Mouse (Mus musculus): ENCODE data around the gene Gpx8.
"Not testable (repeated sequence)": the region's sequence is repeated elsewhere in the genome, so short reads cannot be mapped to it uniquely, and the experiment has no call there.

Gene Gpx8

DNA sequence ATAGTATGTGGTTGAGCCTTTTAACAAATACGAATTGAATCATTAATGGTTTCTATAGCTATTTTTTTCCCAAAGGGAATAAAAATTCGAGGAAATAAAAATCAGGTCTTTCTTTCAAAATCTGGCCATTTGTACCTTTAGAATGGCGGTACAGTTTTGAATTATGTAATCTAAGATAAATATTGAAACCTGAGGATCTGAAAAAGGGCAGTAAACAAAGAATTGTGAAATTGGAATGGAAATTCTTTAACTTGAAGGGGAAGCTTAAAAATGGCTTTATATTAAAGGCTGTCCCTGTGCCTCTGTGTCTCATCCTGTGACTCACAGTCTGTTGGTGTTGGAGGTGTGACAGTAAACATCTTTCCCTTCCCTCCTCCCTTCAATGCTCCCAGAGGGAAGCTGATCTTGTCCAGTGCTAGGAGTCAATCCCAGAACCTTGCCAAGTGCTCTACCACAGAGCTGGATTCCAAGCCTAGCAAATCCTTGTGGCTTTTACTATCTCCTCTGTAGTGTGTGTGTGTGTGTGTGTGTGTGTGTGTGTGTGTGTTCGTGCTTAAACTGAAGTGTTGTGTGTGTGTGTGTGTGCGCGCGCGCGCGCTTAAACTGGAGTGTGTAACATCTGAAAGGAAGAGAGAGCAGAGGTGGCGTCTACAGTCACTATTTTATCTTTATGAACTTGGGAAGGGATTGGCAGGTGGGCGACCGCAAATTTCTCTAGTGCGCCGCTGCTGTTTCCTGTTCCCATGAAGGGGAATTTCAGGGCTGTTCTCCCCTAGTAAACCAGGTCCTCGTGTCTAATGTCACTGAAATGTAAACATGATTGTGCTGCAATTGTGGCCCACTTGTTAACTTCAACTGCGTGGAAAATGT lies 22.7 kb downstream of the Gpx8 start:
- DNase-seq (ENCODE audit: low read depth, low spot score) = no peak

- no peak for DNase-seq (ENCODE audit: low read depth, low spot score)
Observed at GRCm38 (mm10) chr13:113022467-113022866, 23.7 kb downstream of the Gpx8 start.

DNA sequence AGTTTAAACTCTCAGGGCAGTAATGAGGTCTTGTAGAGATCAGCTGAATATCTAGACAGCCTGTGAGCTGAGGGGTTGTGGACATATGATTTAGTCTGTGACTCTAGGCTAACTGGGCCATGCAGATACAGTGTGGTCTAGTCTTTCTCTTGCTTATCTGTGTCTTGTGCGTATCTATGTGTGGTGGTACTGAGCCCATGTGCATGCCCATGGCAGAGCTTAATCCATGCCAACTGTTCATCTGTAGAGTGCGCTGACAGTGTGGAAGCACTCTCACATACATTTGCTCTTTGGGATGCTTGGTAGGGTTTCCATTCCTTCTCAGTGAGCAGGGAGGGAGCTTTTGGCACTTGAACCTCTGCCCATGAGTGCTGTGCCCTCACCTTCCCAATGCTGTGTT lies 24.7 kb downstream of the Gpx8 start:
- no peak for DNase-seq (ENCODE audit: low read depth, low spot score)

- not testable (repeated sequence) for DNase-seq (ENCODE audit: low read depth, low spot score)
Observed at GRCm38 (mm10) chr13:113013174-113013953, 32.8 kb downstream of the Gpx8 start.

- no peak for DNase-seq (ENCODE audit: low read depth, low spot score)
Observed at GRCm38 (mm10) chr13:113012683-113013082, 33.5 kb downstream of the Gpx8 start.

GRCm38 (mm10) chr13:113000576-113001318 lies 45.5 kb downstream of the Gpx8 start:
- no peak for DNase-seq (ENCODE audit: low read depth, low spot score)

DNA sequence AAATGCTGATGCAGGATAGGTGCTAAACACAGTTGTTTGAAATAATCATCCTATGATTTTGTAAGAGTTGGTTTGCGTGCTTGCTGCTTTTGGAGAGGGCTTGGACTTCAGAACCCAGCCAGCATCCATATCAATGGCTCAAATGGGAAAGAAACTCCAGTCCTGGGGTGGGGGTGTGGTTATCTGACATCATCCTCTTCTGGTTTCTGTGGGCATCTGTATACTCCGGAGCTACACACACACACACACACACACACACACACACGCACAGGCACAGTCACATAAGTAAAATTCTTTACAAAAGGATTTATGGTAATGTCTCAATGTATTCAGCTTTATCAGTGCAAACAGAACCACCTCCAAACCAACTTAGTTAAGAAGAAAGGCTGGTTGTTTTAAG lies 46.1 kb downstream of the Gpx8 start:
- no peak for DNase-seq (ENCODE audit: low read depth, low spot score)

GRCm38 (mm10) chr13:112998427-112999201 lies 47.6 kb downstream of the Gpx8 start:
- no peak for DNase-seq (ENCODE audit: low read depth, low spot score)

GRCm38 (mm10) chr13:112997369-112997768 lies 48.8 kb downstream of the Gpx8 start:
- DNase-seq (ENCODE audit: low read depth, low spot score) = no peak

- no peak for DNase-seq (ENCODE audit: low read depth, low spot score)
Observed at GRCm38 (mm10) chr13:112996407-112996806, 49.8 kb downstream of the Gpx8 start.

DNA sequence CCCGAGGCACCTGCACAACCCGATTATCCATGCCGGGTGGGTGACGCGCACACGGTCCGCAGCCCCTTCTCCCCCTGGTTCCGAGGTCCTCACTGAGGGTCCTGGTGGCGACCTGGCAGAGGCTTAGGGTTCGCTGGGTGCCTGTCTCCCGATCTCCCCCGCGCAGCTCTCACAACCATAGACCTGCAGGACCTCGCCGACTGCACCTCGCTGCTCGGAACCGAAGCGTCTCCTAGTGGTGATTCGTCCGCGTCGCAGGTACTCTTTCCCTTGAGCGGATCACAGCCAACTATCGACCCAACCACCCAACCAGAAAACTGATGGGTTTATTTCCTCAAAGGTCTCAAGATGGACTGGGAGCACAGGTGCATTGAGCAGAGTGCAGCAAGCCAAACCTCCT lies 52.0 kb downstream of the Gpx8 start:
- DNase-seq (ENCODE audit: low read depth, low spot score) = no peak

GRCm38 (mm10) chr13:112993531-112994152 lies 52.6 kb downstream of the Gpx8 start, which contains the start of gene Mcidas:
TSS of gene Mcidas (plus strand) at chr13:112993845.
- DNase-seq (ENCODE audit: low read depth, low spot score) = no peak
